Mouse (Mus musculus) stomach, postnatal 0 days (tissue): Measurements from ENCODE around the gene Ppp1r16b.

Experiments used
- CTCF ChIP-seq: IDR thresholded peaks from 2 replicates; pipeline ENCODE4 v1.5.1; 2016; ENCODE audit warnings: antibody characterized with exemption, low read depth, mild to moderate bottlenecking, moderate library complexity
- EP300 ChIP-seq: optimal IDR thresholded peaks from 2 replicates; pipeline ENCODE3; 2016; ENCODE audit warnings: antibody characterized with exemption

- no peak for TF ChIP-seq CTCF
- no peak for TF ChIP-seq EP300
Measured at GRCm38 (mm10) chr2:158734500-158735152, 69.4 kb downstream of the Ppp1r16b start.
